Mouse (Mus musculus): ENCODE results near the gene Amdhd2.
"Not testable (repeated sequence)": the region's sequence is repeated elsewhere in the genome, so short reads cannot be mapped to it uniquely, and the experiment has no call there.

The Amdhd2 gene

DNA sequence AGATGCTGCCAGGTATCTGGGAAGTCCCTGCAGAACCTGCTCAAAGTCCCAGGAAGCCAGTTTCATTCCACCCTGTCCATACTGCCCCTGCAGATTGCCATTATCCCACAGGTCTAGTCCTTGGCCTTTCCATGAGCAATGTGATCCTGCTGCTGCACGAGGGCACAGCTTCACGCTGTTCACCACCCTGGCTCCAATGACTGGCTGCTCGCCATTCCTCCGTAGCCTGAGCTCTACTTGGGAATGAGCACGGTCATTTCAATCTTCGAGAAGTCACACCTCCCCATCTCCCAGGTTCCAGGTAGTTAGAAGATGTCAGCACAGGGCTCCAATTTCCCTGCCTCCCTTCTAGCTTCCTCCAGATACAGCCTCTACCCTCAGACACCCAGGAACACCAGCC, 6.4 kb downstream of the Amdhd2 start:
- in situ Hi-C loops (cut with MboI; ENCODE audit: low sequenced_read_pairs): no loop called here

DNA sequence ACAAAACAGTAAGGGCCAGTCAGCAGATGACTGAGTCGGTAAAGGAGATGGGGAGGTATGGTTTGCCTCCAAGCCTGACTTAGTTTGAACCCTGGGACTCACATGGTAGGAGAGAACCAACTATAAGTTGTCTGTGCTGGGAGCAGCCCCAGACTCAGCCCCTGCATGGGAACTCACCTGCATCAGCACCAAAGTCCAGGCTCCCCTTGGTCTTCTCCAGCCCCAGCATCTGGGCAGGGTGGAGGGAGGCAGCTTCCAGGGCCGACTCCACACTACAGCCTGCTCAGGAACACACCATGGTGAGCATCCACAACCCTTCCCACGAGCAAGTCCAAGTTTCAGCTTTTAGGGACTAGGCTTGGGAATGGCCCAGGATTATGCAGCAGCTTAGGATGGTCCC, 7.2 kb downstream of the Amdhd2 start:
- in situ Hi-C loops (cut with MboI; ENCODE audit: low sequenced_read_pairs): no loop called here

DNA sequence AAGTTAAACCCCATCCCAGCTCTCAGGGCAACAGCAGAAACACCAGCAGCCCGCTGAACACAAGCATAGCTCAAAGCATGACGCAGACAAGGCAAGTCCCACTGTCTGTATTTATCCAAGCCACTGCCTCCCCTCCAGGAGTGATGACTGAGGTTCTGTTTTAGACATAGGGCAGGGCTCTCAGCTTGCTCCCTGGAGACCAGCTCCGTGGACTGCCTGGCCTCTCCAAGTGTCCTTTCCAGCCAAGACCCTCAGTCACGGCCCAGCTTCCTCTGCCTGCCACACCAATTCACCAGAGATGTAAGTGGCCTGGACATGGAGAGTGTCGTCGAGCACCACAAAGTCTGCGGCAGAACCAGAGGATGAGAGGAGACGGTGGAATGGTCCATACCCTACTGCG, 7.8 kb downstream of the Amdhd2 start:
- in situ Hi-C loops (cut with MboI; ENCODE audit: low sequenced_read_pairs): no loop called here

DNA sequence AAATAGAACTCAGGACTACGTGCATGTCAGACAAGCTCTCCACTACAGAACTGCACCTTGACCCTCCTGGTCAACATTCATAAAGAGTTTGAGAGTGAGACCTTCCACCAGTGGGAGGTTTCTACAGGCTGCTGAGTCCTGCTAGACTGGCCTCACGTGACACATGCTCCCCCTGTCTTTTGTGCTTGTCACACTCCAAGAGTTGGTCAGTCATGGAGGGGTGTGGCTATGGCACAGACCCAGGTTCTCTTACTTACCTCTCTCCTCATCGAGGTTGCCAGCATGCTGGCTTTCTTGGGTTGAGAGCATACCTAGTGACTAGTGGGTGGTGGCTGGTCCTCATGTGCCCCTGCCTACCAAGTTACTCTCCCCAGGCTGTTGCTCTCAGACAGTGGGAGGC, 9.1 kb downstream of the Amdhd2 start:
- in situ Hi-C loops (cut with MboI; ENCODE audit: low sequenced_read_pairs): no loop called here

DNA sequence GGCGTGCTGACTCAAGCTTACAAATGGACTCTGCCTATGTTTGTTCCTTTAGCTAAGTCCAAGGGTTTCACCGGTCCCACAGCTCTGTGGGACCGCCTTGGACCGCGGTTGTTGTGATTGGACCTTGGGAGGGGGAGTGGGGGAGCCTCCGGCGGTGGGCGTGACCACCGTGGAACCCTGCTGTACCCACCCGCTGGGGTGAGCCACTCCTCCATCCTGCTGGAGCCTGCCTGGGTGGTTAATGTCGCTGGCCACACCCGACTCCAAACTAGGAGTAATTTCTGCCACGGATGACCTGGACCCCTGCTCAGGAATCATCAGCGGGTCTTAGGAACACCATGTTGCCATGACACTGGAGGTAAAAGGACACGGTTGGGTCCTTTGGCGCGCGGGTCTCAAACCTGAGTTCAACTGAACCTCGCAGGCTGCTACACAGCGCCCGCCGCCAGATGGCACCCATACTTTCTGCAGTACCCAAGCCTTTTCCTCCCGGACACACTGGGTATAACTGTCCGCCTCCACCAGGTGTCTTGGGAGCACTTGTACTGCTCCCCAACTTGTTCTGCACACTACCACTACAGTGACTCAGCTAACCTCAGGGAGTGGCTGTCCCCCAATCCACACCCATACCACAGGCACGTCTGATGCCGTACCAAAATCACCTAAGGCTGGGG, 11.5 kb downstream of the Amdhd2 start:
- in situ Hi-C loops (cut with MboI; ENCODE audit: low sequenced_read_pairs): no loop called here

DNA sequence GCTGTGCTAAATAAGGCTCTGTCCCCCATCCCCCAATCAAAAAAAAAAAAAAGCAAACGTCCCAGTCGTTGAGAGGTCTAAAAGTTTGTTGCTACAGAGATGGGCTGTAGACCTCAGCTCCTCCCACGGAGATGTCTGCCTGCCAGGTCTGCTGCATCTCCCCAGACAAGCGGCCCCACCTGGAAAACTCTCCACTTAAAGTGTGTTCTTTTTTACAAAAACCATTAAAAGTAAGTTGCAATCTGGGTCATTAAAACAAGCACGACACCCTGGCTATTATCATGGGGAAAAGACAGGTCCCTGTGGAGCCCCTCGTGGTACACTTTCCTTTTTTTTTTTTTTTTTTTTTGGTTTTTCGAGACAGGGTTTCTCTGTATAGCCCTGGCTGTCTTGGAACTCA, 12.2 kb downstream of the Amdhd2 start:
- in situ Hi-C loops (cut with MboI; ENCODE audit: low sequenced_read_pairs): no loop called here

DNA sequence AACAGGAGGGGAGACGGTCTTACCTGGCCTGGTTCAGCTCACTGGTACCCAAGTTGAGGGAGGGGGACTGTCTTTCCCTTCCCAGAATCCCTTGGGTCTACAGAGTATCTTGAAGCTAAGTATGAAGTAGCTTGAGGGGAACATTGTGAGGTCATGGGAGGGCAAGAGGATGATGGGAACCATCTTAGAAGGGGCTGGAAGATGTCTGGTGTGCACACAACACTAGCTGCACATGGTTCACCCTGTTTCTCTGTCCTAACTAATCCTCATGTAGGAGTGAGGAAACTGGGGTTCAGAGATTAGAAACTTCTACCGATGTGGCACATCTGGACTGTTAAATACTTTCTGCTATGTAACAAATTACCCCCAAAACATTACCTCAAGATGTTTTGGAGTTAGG, 12.7 kb downstream of the Amdhd2 start, which contains the start of gene Pdpk1:
Gene Pdpk1 (minus strand): TSS at position 101 of the 400 bp plus-strand sequence.
- in situ Hi-C loops (cut with MboI; ENCODE audit: low sequenced_read_pairs): no loop called here

DNA sequence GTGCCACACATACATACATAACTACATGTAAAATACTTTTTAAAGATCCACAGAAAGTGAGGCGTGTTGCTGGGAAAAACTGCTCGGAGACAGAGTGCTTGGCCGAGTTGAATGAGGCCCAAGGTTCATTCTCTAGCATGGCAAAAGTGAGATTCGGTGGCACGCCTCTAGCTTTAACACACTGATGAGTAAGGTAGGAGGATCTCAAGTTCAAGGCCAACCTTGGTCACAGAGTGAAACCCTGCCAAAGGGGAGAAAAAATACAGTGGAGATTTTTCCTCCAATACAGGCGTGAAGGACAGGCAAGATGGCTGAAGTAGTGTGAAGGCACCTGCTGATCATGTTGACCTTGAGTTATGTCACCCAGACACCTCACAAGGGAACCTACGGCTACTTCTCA, 14.1 kb downstream of the Amdhd2 start:
- in situ Hi-C loops (cut with MboI; ENCODE audit: low sequenced_read_pairs): no loop called here

DNA sequence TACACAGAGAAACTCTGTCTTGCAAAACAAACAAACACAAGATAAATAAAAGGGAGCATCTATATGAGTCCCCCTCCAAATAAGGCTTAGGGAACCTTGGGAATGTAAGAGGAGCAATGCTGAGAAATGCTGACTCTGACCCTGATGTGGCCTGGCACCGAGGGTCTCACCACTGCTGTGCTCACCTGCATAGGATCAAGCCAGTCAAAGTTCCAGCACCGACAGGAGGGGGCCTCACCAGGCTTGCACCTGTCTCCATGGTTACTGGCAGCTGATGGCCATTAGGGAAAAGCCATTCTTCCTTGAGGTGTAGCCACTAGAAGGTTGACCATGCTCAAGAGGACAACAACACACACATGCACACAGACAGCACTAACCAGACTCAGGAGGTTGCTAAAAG, 20.7 kb downstream of the Amdhd2 start:
- in situ Hi-C loops (cut with MboI; ENCODE audit: low sequenced_read_pairs): no loop called here

DNA sequence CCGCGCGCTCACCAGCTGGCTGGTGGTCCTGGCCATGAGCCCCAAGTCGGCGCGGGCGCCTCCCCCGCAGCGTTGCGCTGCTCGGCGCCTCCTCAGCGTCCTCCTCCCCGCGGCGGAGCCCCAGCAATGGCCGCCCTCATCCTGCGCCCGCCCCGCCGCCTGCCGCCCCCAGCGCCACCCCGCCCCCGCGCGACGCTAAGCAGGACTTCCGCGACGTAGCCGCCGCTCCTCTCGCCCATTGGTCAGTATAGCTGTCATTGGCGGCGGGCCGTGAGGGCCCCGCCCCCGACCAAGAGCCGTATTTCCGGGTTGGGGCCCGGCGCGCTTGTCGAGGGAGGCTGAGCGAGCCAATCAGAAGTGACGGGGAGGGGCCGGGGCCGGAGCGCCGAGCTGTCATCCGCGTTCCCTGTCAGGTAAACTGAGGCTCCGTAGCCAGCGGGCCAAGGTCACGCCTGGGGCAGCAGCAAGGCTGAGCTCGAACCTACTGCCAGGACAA, 22.1 kb downstream of the Amdhd2 start:
- in situ Hi-C loops (cut with MboI; ENCODE audit: low sequenced_read_pairs): no loop called here

DNA sequence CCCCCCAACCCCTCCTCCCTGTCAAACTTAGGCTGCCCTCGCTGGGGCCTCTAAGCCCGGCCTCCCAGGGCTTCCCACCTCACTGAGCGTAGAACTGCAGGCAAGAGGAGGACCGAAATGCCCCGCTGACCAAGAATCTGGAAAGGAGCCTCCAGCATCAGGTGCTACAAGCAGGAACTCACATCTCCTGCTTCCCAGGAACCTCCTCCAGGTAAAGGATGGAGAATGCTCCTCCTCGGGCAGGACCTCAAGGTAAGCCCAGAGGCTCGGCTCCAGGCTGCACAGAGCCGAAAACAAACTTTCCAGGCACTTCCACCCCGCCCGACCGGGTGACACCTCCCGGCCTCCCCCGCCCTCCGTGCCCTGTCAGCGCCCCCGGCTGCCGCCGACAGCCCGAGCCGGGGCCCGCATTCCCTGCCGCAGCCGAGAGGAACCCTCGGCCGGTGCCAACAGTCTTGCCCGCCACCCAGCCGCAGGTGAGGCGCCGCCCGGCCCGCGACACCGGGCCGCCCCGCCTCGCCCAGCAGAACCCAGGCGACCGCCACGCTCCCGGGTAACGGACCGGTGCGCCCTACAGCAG, 22.6 kb downstream of the Amdhd2 start:
- in situ Hi-C loops (cut with MboI; ENCODE audit: low sequenced_read_pairs): no loop called here

DNA sequence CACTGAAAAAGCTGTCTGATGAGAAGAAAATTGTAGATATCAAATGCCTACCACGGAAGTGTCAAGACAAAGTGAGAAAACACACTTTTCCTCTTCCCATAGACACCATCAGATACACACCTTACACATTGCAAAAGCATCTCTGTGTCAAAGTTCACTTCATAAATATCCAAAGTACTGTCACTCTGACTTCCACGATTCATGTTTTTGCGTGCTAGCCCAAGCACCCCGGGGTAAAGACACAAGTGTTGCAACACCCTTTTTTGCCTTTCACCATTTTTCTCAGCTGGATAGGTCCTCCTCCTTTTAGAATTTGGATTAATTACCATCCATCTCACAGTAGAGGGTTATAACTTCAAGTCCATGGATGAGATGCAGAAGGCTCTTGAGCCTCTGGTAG, 23.6 kb downstream of the Amdhd2 start:
- in situ Hi-C loops (cut with MboI; ENCODE audit: low sequenced_read_pairs): no loop called here

DNA sequence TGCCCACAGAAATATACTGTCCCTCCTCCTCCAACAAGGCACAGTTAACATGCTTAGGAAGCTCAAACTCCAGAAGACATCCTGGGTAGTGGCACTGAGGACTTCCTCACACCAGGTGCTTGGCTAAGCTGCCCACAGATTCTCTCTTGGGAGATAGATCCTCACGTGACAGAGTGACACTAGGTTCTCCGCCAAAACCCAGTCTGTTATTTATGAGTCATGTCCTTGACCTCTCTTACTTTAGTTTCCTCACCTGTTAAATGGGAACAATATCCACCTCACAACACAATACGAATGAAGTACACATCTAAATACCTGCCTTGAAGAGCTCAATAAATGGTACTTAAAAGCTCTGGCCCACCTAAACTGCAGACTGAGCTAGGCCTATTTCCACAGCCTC, 24.3 kb downstream of the Amdhd2 start:
- in situ Hi-C loops (cut with MboI; ENCODE audit: low sequenced_read_pairs): no loop called here

DNA sequence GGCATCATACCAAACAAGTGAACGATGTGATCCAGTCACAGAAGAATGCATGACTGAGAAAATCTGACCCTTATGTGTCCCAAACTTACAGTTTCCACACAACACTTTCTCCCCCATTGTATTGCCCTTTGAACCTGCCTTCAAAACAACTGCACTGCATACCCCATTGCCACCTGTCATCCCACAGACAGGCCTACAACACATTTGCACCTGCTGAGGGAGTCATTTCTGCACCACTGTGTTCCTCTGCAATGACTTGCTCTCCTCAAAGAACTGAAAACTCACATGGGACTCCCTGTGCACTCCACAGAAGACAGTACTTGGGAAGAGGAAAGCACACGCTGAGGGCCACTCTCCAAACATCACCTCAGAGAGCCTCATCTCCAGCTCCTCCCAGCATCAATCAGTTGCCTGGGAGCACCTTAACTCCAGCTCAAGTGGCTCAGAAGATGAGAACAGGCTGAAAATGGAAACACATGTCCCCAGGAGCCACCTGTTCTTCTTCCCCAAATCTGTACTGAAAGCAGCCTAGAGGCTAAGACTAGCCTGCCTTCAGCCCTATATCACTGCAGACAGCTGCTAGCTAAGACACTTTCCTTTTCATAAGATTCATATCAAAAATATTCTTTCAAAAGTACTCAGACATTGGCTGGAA, 26.2 kb downstream of the Amdhd2 start:
- in situ Hi-C loops (cut with MboI; ENCODE audit: low sequenced_read_pairs): no loop called here

DNA sequence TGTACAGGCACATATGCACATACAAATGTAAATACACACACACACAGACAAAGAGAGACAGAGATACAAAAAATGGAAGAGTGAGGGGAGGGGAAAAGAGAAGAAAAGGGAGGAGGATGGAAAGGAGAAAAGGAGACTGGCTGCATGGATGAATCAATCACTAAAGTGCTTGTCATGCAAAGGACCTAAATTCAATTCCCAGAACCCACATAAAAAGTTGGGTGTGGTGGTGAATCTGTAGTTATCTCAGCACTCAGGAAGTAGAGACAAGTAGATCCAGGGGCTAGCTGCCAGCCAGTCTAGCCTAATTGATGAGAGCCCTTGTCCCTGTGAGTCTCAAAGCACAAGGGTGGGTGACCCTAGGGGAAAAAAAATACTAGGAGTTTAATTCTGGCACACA, 29.5 kb downstream of the Amdhd2 start:
- in situ Hi-C loops (cut with MboI; ENCODE audit: low sequenced_read_pairs): no loop called here

DNA sequence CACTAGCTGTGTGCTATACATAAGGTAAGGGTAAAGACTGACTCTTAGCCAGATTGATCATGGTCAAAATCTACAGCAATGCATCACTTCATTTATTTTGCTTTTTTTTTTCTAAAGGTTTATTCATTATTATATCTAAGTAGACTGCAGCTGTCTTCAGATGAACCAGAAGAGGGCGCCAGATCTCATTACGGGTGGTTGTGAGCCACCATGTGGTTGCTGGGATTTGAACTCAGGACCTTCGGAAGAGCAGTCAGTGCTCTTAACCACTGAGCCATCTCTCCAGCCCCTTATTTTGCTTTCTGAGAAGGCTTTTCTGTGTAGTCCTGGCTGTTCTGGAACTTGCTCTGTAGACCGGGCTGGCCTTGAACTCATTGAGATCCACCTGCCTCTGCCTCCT, 30.6 kb downstream of the Amdhd2 start:
- in situ Hi-C loops (cut with MboI; ENCODE audit: low sequenced_read_pairs): not testable (repeated sequence)

DNA sequence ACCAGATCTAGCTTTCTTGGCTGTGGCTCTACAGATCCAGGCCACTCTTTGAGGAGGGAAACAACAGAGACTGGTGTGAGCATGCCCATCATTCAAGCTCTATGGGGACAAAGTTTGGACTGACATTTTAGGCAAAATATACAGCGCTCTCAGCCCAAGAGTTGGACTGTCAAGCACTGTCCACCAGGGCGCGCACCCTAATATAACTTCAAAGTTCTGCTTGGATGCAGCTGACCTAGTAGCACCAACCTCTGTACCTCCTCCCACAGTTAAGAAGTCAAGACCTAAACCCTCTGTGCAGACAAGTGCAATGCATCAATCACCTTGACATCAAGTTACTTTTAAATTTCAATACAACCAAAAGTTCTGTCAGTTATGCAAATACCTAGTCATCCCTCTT, 32.0 kb downstream of the Amdhd2 start:
- in situ Hi-C loops (cut with MboI; ENCODE audit: low sequenced_read_pairs): no loop called here

DNA sequence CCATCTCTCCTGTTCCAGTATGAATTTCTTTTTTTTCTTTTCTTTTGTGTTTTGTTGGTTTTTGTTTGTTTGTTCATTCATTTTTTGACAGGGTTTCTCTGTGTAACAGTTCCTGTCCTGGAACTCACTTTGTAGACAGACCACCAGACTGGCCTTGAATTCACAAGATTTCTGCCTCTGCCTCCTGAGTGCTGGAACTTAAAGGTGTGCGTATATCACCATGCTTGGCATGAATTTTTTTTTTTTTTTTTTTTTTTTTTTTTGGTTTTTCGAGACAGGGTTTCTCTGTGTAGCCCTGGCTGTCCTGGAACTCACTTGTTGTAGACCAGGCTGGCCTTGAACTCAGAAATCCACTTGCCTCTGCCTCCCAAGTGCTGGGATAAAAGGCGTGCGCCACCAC, 34.3 kb downstream of the Amdhd2 start:
- in situ Hi-C loops (cut with MboI; ENCODE audit: low sequenced_read_pairs): not testable (repeated sequence)

DNA sequence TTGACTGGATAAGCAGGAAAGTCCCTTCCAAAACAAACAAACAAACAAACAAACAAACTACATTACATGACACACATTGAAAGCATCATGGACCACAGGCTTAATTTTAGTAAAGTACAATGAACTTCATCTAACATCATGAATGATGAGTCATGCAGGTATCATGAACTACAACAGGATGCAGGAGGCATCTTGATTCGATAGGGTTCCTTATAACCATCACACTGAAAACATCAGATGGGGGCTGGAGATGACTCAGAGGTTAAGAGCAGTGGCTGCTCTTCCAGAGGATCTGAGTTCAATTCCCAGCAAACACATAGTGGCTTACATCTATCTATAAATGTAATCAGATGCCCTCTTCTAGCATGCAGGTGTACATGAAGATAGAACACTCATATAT, 36.0 kb downstream of the Amdhd2 start:
- in situ Hi-C loops (cut with MboI; ENCODE audit: low sequenced_read_pairs): no loop called here

DNA sequence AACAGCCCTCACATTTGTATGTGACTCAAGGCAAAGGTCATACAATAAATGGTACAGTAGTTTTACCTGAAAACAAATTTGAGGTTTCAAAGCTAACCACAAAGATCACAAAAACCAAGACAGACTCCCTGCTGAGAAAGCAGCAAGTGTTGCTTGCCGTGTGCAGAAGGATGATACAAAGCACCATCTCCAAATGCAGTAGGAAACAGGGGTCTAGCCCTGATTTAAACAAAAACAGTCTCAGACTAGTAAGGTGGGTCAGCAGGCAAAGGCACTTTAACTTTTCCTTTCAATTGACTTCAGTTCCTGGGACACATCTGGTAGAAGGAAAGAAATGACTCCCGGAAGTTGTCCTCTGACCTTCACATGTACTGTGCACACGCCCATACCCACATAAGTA, 36.8 kb downstream of the Amdhd2 start:
- in situ Hi-C loops (cut with MboI; ENCODE audit: low sequenced_read_pairs): no loop called here

DNA sequence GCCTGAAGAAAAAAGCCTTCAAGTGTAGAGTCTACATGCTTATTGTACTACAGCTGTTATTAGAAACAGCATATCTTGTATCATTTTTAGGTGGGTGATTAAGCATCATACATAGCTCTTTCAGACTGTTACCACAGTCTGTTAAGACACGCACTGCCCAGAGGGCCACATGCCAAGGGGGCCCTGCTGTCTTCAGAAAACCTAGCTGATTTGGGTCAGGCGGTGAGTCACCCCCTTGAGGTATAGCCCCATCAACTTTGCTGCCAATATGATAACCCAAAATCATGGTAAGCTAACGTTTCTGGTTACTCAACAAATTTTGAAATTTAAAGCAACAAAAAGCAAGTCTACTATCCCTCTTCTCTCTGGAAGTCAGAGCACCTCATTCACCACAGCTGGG, 44.1 kb downstream of the Amdhd2 start:
- in situ Hi-C loops (cut with MboI; ENCODE audit: low sequenced_read_pairs): no loop called here

DNA sequence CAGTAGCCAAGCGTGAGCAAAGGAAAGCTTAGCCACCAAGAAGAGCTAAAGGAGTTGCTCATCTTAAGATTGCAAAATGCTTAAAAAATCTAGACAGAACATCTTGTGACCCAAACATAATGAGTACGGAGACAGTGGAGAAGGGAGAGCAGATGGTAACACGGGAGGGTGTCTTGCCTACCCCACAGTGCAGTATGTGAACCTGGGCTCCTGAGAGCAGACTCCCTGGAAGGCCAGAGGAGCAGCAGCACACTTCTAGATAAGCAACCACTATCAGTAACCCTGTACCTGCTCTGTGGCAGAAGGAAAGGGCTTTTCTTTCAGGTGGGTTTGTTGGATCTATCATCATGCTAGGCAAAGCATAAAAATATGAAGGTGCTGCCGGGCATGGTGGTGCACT, 50.5 kb downstream of the Amdhd2 start:
- in situ Hi-C loops (cut with MboI; ENCODE audit: low sequenced_read_pairs): no loop called here
